Mouse (Mus musculus) lung, embryonic 16.5 days (tissue): Measurements from ENCODE around the gene Col23a1. TPM values are rescaled to one million over a fixed set of nuclear protein-coding genes. Genes with fewer than 3 reads are reported as not detected.

ENCODE experiments used
- ATAC-seq: fragments of 200-750 bp; cut with Nextera tagmentation; 2 replicates; pipeline ENCODE4 v1.8.0; 2017; ENCODE audit warnings: low read depth, mild to moderate bottlenecking, moderate library complexity
- H3K27ac ChIP-seq: fragments of 300-500 bp; sonication (generic); 2 replicates; pipeline ENCODE4 v1.5.1; 2014; ENCODE audit warnings: mild to moderate bottlenecking, control low read depth, low read length
- H3K27me3 ChIP-seq: fragments of 300-500 bp; sonication (generic); 2 replicates; pipeline ENCODE4 v1.6.1; 2014; ENCODE audit warnings: low read depth, low read length, mixed read lengths; ENCODE audit not compliant: control insufficient read depth, insufficient read depth
- H3K36me3 ChIP-seq: fragments of 300-500 bp; sonication (generic); 2 replicates; pipeline ENCODE4 v1.6.1; 2014; ENCODE audit warnings: low read length; ENCODE audit not compliant: control insufficient read depth, insufficient read depth
- H3K4me1 ChIP-seq: fragments of 300-500 bp; sonication (generic); replicated peaks from 2 replicates; pipeline ENCODE4 v1.6.1; 2014; ENCODE audit warnings: low read length, mixed read lengths; ENCODE audit not compliant: control insufficient read depth, insufficient read depth
- H3K4me2 ChIP-seq: fragments of 300-500 bp; sonication (generic); 2 replicates; pipeline ENCODE4 v1.6.1; 2014; ENCODE audit warnings: low read depth, low read length, control low read depth
- H3K4me3 ChIP-seq: fragments of 300-500 bp; sonication (generic); 2 replicates; pipeline ENCODE4 v1.5.1; 2014; ENCODE audit warnings: mild to moderate bottlenecking, low read length, control low read depth
- H3K9ac ChIP-seq: fragments of 300-500 bp; sonication (generic); 2 replicates; pipeline ENCODE4 v1.6.1; 2014; ENCODE audit warnings: low read length, control low read depth
- H3K9me3 ChIP-seq: fragments of 300-500 bp; sonication (generic); 2 replicates; pipeline ENCODE4 v1.6.1; 2016; ENCODE audit warnings: low read length; ENCODE audit not compliant: control insufficient read depth
- WGBS: fragments of 180-500 bp; shearing (Covaris S2); extraction: QIAGEN DNeasy Blood & Tissue Kit; methylation state at CpG from one replicate; pipeline ENCODE4 v1.1.7; 2014; 5-methylcytosine and 5-hydroxymethylcytosine counted together
- polyA plus RNA-seq: library from polyadenylated mRNA; unstranded; fragments of >200 nt; fragmentation: Nextera tagmentation; extraction: Ambion mirVana; gene quantifications from 2 replicates; pipeline ENCODE4 v1.2.1, GENCODE M21; 2015

Col23a1 gene
- polyA plus RNA-seq, 1 experiment from 2014 or later, result 9.7 TPM

GRCm38 (mm10) chr11:51555066-51555465 is 265.3 kb downstream of the Col23a1 start:
- Histone ChIP-seq H3K9ac (no peak overlapping the region), H3K9me3 (no peaks in the 10 kb centered on the region), H3K27ac (no peak overlapping the region), H3K4me1 (peaks cover 13% of the 10 kb centered on the region), H3K4me3 (no peak overlapping the region), H3K27me3 (no peaks in the 10 kb centered on the region), H3K36me3 (no peaks in the 10 kb centered on the region), H3K4me2 (no peak overlapping the region)
- WGBS, result 54% methylated on average over 2 of the region's 2 CpGs
- no peak for ATAC-seq

GRCm38 (mm10) chr11:51563276-51563675 is 273.6 kb downstream of the Col23a1 start:
- Histone ChIP-seq H3K36me3 (no peaks in the 10 kb centered on the region), H3K27ac (no peak overlapping the region), H3K27me3 (no peaks in the 10 kb centered on the region), H3K9ac (no peak overlapping the region), H3K4me2 (no peak overlapping the region), H3K4me1 (no peaks in the 10 kb centered on the region), H3K9me3 (0 out of 2 replicates have a peak, but pooled peaks cover 2% of the 10 kb centered on the region), H3K4me3 (no peak overlapping the region)
- 88% methylated on average over 1 of the region's 1 CpGs for WGBS
- no peak for ATAC-seq

GRCm38 (mm10) chr11:51565062-51565461 is 275.3 kb downstream of the Col23a1 start:
- Histone ChIP-seq H3K27me3 (no peaks in the 10 kb centered on the region), H3K27ac (no peak overlapping the region), H3K4me1 (no peaks in the 10 kb centered on the region), H3K9me3 (0 out of 2 replicates have a peak, but pooled peaks cover 2% of the 10 kb centered on the region), H3K4me3 (no peak overlapping the region), H3K36me3 (no peaks in the 10 kb centered on the region), H3K9ac (no peak overlapping the region), H3K4me2 (no peak overlapping the region)
- 43% methylated on average over 3 of the region's 3 CpGs for WGBS
- ATAC-seq, result no peak

- Histone ChIP-seq H3K4me3 (no peak overlapping the region), H3K36me3 (no peaks in the 10 kb centered on the region), H3K9me3 (0 out of 2 replicates have a peak, but pooled peaks cover 2% of the 10 kb centered on the region), H3K9ac (no peak overlapping the region), H3K27ac (no peak overlapping the region), H3K4me2 (no peak overlapping the region), H3K4me1 (no peaks in the 10 kb centered on the region), H3K27me3 (no peaks in the 10 kb centered on the region)
- 90% methylated on average over 6 of the region's 6 CpGs for WGBS
- no peak for ATAC-seq
Observed at GRCm38 (mm10) chr11:51565951-51566350, 276.2 kb downstream of the Col23a1 start.

- no peak overlapping the region for H3K9ac ChIP-seq
Observed at GRCm38 (mm10) chr11:51568801-51569200, 279.1 kb downstream of the Col23a1 start.

GRCm38 (mm10) chr11:51576454-51576853 is 286.7 kb downstream of the Col23a1 start:
- H3K27ac ChIP-seq, result no peak overlapping the region
- H3K4me1 ChIP-seq, result no peaks in the 10 kb centered on the region
- ATAC-seq, result no peak
- no peaks in the 10 kb centered on the region for H3K27me3 ChIP-seq
- H3K4me2 ChIP-seq, result no peak overlapping the region
- WGBS, result 84% methylated on average over 4 of the region's 4 CpGs
- H3K9ac ChIP-seq, result no peak overlapping the region
- H3K36me3 ChIP-seq, result no peaks in the 10 kb centered on the region; the same call in 1 of the 2 replicates
- H3K9me3 ChIP-seq, result no peaks in the 10 kb centered on the region
- no peak overlapping the region for H3K4me3 ChIP-seq

More at GRCm38 (mm10) chr11:51568801-51569200, 279.1 kb downstream of the Col23a1 start:
- Histone ChIP-seq H3K4me3 (no peak overlapping the region), H3K27me3 (no peaks in the 10 kb centered on the region), H3K9me3 (0 out of 2 replicates have a peak, but pooled peaks cover 2% of the 10 kb centered on the region), H3K36me3 (no peaks in the 10 kb centered on the region), H3K4me2 (no peak overlapping the region), H3K4me1 (no peaks in the 10 kb centered on the region), H3K27ac (no peak overlapping the region)
- WGBS, result 74% methylated on average over 4 of the region's 4 CpGs
- ATAC-seq, result no peak

GRCm38 (mm10) chr11:51577587-51577986 is 287.9 kb downstream of the Col23a1 start:
- no peak for ATAC-seq
- H3K36me3 ChIP-seq, result no peaks in the 10 kb centered on the region; the same call in 1 of the 2 replicates

GRCm38 (mm10) chr11:51579024-51579423 is 289.3 kb downstream of the Col23a1 start:
- ATAC-seq, result no peak
- WGBS, result 56% methylated on average over 4 of the region's 4 CpGs

More at GRCm38 (mm10) chr11:51577587-51577986, 287.9 kb downstream of the Col23a1 start:
- no peak overlapping the region for H3K4me2 ChIP-seq
- H3K27ac ChIP-seq, result no peak overlapping the region
- no peaks in the 10 kb centered on the region for H3K4me1 ChIP-seq
- WGBS, result 64% methylated on average over 7 of the region's 7 CpGs
- no peak overlapping the region; the same call in 1 of the 2 replicates for H3K9ac ChIP-seq
- no peaks in the 10 kb centered on the region for H3K9me3 ChIP-seq
- no peaks in the 10 kb centered on the region for H3K27me3 ChIP-seq
- no peak overlapping the region for H3K4me3 ChIP-seq

GRCm38 (mm10) chr11:51582713-51583112 is 293.0 kb downstream of the Col23a1 start:
- 27% methylated on average over 8 of the region's 8 CpGs for WGBS
- H3K4me1 ChIP-seq, result peaks cover 17% of the 10 kb centered on the region
- H3K4me2 ChIP-seq, result no peak overlapping the region
- peaks cover 10% of the 10 kb centered on the region for H3K36me3 ChIP-seq
- no peaks in the 10 kb centered on the region for H3K9me3 ChIP-seq
- ATAC-seq, result no peak
- H3K27me3 ChIP-seq, result no peaks in the 10 kb centered on the region
- H3K9ac ChIP-seq, result no peak overlapping the region
- H3K27ac ChIP-seq, result no peak overlapping the region
- no peak overlapping the region for H3K4me3 ChIP-seq

More at GRCm38 (mm10) chr11:51579024-51579423, 289.3 kb downstream of the Col23a1 start:
- no peak overlapping the region for H3K9ac ChIP-seq
- no peak overlapping the region for H3K4me2 ChIP-seq
- no peak overlapping the region for H3K4me3 ChIP-seq
- no peaks in the 10 kb centered on the region for H3K27me3 ChIP-seq
- H3K36me3 ChIP-seq, result no peaks in the 10 kb centered on the region; the same call in 1 of the 2 replicates
- no peak overlapping the region for H3K27ac ChIP-seq
- H3K4me1 ChIP-seq, result peaks cover 6% of the 10 kb centered on the region; the same call in 1 of the 2 replicates
- no peaks in the 10 kb centered on the region for H3K9me3 ChIP-seq
